Mouse (Mus musculus): ENCODE data around the gene Gsg1l.

DNA sequence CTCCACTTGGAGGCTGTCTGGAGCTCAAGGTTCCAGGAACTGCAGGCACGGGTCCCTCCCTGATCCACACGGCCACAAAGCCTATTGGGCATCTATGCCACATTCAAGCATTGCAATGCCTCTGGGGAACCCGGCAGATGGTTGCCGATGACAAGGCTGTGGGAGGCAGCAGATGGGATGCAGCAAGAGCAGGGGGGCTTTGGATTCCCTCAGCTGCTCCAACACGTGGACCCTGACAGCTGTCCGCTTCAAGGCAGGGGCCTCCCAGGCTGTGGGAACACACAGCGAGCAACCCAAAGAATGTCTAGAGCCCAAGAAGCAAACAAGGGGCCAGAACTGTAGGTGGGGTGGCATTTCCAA is 73.4 kb downstream of the Gsg1l start:
- TF ChIP-seq TAL1 (IDR thresholded peaks at IDR 0.05; ENCODE audit: low read length) (no peak), GATA1 (IDR thresholded peaks at IDR 0.05; ENCODE audit: low read length) (no peak)

All from erythroblast, embryonic 14.5 days (primary cell).